Mouse (Mus musculus) liver, embryonic 16.5 days (tissue): ENCODE results near the gene Whrn. TPM values are rescaled to one million over a fixed set of nuclear protein-coding genes. Genes with fewer than 3 reads are reported as not detected.
A peak's percentile ranks its signal among the peaks of the same experiment; 100 is the strongest.

Source experiments
- ATAC-seq: fragments of 200-750 bp; cut with Nextera tagmentation; 2 replicates; pipeline ENCODE4 v1.8.0; 2017; ENCODE audit warnings: low read depth, mild to moderate bottlenecking, moderate number of reproducible peaks, moderate library complexity
- H3K27ac ChIP-seq: fragments of 300-500 bp; sonication (generic); 2 replicates; pipeline ENCODE4 v1.5.1; 2014; ENCODE audit warnings: mild to moderate bottlenecking, low read length
- H3K27me3 ChIP-seq: fragments of 300-500 bp; sonication (generic); 2 replicates; pipeline ENCODE4 v1.6.1; 2014; ENCODE audit warnings: low read depth, low read length, mixed read lengths; ENCODE audit not compliant: control insufficient read depth, insufficient read depth
- H3K36me3 ChIP-seq: fragments of 300-500 bp; sonication (generic); 2 replicates; pipeline ENCODE4 v1.6.1; 2014; ENCODE audit warnings: mild to moderate bottlenecking; ENCODE audit not compliant: control insufficient read depth, insufficient read depth
- H3K4me1 ChIP-seq: fragments of 300-500 bp; sonication (generic); 2 replicates; pipeline ENCODE4 v1.6.1; 2014; ENCODE audit warnings: low read depth, low read length, mixed read lengths; ENCODE audit not compliant: control insufficient read depth
- H3K4me2 ChIP-seq: fragments of 300-500 bp; sonication (generic); 2 replicates; pipeline ENCODE4 v1.6.1; 2014; ENCODE audit warnings: low read depth, low read length, mixed read lengths
- H3K4me3 ChIP-seq: fragments of 300-500 bp; sonication (generic); 2 replicates; pipeline ENCODE4 v1.5.1; 2014; ENCODE audit warnings: low read depth, mild to moderate bottlenecking, low read length
- H3K9ac ChIP-seq: fragments of 300-500 bp; sonication (generic); 2 replicates; pipeline ENCODE4 v1.6.1; 2014; ENCODE audit warnings: low read depth, low read length
- H3K9me3 ChIP-seq: fragments of 300-500 bp; sonication (generic); replicated peaks from 2 replicates; pipeline ENCODE4 v1.6.1; 2016; ENCODE audit warnings: low read length; ENCODE audit not compliant: control insufficient read depth
- WGBS: fragments of 180-500 bp; shearing (Covaris S2); extraction: QIAGEN DNeasy Blood & Tissue Kit; methylation state at CpG from one replicate; pipeline ENCODE4 v1.1.7; 2014; ENCODE audit not compliant: insufficient replicate concordance; 5-methylcytosine and 5-hydroxymethylcytosine counted together
- polyA plus RNA-seq: library from polyadenylated mRNA; unstranded; fragments of >200 nt; fragmentation: Nextera tagmentation; extraction: Ambion mirVana; gene quantifications from 2 replicates; pipeline ENCODE4 v1.2.1, GENCODE M21; 2015

The Whrn gene
- polyA plus RNA-seq, 1 experiment from 2014 or later, result 0.19 TPM

- no peak overlapping the region for H3K4me2 ChIP-seq
- no peak overlapping the region for H3K27ac ChIP-seq
- no peaks in the 10 kb centered on the region for H3K27me3 ChIP-seq
- H3K9ac ChIP-seq, result no peak overlapping the region
- H3K4me1 ChIP-seq, result peaks cover 32% of the 10 kb centered on the region
- H3K36me3 ChIP-seq, result no peaks in the 10 kb centered on the region
- H3K4me3 ChIP-seq, result no peak overlapping the region
- WGBS, result 60% methylated on average over 11 of the region's 11 CpGs
- ATAC-seq, result peak; percentile 31
- H3K9me3 ChIP-seq, result no peaks in the 10 kb centered on the region
Measured at GRCm38 (mm10) chr4:63389887-63390528, 105.8 kb downstream of the Whrn start.

GRCm38 (mm10) chr4:63389121-63389886, 106.5 kb downstream of the Whrn start:
- ATAC-seq, result 0 out of 2 replicates have a peak, but pooled peaks have one; percentile 7
- Histone ChIP-seq H3K9ac (no peak overlapping the region), H3K27ac (no peak overlapping the region), H3K36me3 (no peaks in the 10 kb centered on the region), H3K4me3 (no peak overlapping the region), H3K4me1 (peaks cover 35% of the 10 kb centered on the region), H3K4me2 (no peak overlapping the region), H3K9me3 (no peaks in the 10 kb centered on the region), H3K27me3 (no peaks in the 10 kb centered on the region)
- WGBS, result 38% methylated on average over 8 of the region's 8 CpGs

GRCm38 (mm10) chr4:63388029-63388428, 107.8 kb downstream of the Whrn start:
- no peak for ATAC-seq
- Histone ChIP-seq H3K4me3 (no peak overlapping the region), H3K4me2 (no peak overlapping the region), H3K27ac (no peak overlapping the region), H3K4me1 (peaks cover 48% of the 10 kb centered on the region), H3K9ac (no peak overlapping the region), H3K9me3 (no peaks in the 10 kb centered on the region), H3K27me3 (no peaks in the 10 kb centered on the region), H3K36me3 (no peaks in the 10 kb centered on the region)
- 84% methylated on average over 6 of the region's 6 CpGs for WGBS

DNA sequence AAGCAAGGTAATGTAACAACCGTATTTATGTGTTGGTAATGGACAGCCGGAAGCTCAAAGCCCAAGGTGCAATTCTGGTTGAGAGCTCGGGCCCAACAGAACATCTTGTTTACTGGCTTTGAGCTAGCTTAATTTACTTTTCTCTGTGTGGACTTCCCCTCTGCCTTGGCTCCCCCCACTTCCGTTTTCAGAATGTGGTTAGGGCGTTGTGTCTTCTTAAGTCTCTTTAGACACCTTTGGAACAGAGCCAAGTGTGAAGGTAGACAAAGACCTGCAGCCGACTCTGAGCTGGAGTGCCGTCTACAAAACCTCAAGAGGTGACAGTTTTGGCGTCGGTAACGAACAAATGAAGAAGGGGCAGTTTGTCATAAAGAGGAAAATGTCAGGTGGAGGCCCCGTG, 110.0 kb downstream of the Whrn start:
- H3K27me3 ChIP-seq, result no peaks in the 10 kb centered on the region
- 35% methylated on average over 11 of the region's 11 CpGs for WGBS
- peak overlapping the region; percentile 56 for H3K27ac ChIP-seq
- H3K4me1 ChIP-seq, result peaks cover 56% of the 10 kb centered on the region
- H3K4me3 ChIP-seq, result no peak overlapping the region
- no peak for ATAC-seq
- no peak overlapping the region for H3K4me2 ChIP-seq
- peak overlapping the region; percentile 34; the same call in 1 of the 2 replicates for H3K9ac ChIP-seq
- 0 out of 2 replicates have a peak, but pooled peaks cover 2% of the 10 kb centered on the region for H3K36me3 ChIP-seq
- no peaks in the 10 kb centered on the region for H3K9me3 ChIP-seq

DNA sequence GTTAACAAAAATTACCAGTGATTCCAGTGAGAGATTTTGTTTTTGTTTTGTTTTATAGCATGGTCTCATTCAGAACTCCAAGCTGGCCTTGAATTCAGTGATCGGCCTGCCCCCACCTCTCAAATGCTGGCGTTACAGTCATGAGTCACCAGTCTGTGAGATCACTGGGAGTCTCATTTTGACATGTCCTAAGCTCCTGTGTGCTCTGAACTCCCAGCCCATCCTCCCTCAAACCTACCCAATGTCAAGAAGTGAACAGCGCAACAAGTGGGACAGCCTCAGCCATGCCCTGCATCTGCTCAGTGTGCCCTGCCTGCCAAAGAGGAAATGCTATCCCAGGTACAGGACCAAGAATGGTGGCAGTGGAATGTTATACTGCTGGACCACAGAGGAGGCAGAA, 110.5 kb downstream of the Whrn start:
- Histone ChIP-seq H3K4me1 (peaks cover 51% of the 10 kb centered on the region), H3K27me3 (no peaks in the 10 kb centered on the region), H3K9ac (no peak overlapping the region), H3K4me3 (no peak overlapping the region), H3K4me2 (no peak overlapping the region), H3K9me3 (no peaks in the 10 kb centered on the region), H3K27ac (no peak overlapping the region), H3K36me3 (0 out of 2 replicates have a peak, but pooled peaks cover 4% of the 10 kb centered on the region)
- ATAC-seq, result no peak
- 67% methylated on average over 3 of the region's 3 CpGs for WGBS

DNA sequence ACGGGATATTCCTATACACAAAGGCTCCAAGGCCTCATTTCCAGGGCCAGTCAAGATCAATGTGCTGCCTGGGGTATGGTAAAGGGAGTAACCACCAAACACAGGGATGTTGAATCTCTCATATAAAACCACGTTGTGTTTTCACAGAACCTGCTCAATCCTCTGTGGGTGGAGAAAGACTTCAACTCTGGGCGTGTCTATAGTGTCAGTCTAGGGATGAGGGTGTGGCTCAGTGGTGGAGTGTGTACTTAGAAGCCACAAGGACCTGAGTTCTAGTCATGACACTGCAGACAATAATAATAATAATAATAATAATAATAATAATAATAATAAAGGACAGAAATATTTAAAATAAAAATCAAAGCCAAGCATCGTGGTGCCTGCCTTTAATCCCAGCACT, 111.5 kb downstream of the Whrn start:
- no peaks in the 10 kb centered on the region for H3K27me3 ChIP-seq
- H3K4me3 ChIP-seq, result no peak overlapping the region
- H3K9me3 ChIP-seq, result no peaks in the 10 kb centered on the region
- no peak overlapping the region for H3K4me2 ChIP-seq
- peak; percentile 47; the same call in 1 of the 2 replicates for ATAC-seq
- peaks cover 41% of the 10 kb centered on the region for H3K4me1 ChIP-seq
- peaks cover 8% of the 10 kb centered on the region; the same call in 1 of the 2 replicates for H3K36me3 ChIP-seq
- WGBS, result 70% methylated on average over 4 of the region's 4 CpGs
- peak overlapping the region; percentile 85 for H3K27ac ChIP-seq
- H3K9ac ChIP-seq, result peak overlapping the region; percentile 33; the same call in 1 of the 2 replicates

- 54% methylated on average over 12 of the region's 12 CpGs for WGBS
- H3K4me3 ChIP-seq, result no peak overlapping the region
- peak overlapping the region; percentile 85 for H3K27ac ChIP-seq
- H3K4me2 ChIP-seq, result no peak overlapping the region
- peak overlapping the region; percentile 33; the same call in 1 of the 2 replicates for H3K9ac ChIP-seq
- H3K9me3 ChIP-seq, result no peaks in the 10 kb centered on the region
- H3K4me1 ChIP-seq, result peaks cover 35% of the 10 kb centered on the region
- ATAC-seq, result peak; percentile 38
- no peaks in the 10 kb centered on the region for H3K27me3 ChIP-seq
- H3K36me3 ChIP-seq, result peaks cover 13% of the 10 kb centered on the region; the same call in 1 of the 2 replicates
Measured at GRCm38 (mm10) chr4:63383474-63383873, 112.3 kb downstream of the Whrn start.

- WGBS, result 28% methylated on average over 4 of the region's 4 CpGs
- Histone ChIP-seq H3K27me3 (no peaks in the 10 kb centered on the region), H3K4me3 (peak overlapping the region; percentile 8; the same call in 1 of the 2 replicates), H3K4me1 (peaks cover 35% of the 10 kb centered on the region), H3K27ac (peak overlapping the region; percentile 85), H3K9ac (peak overlapping the region; percentile 52), H3K9me3 (no peaks in the 10 kb centered on the region), H3K36me3 (peaks cover 13% of the 10 kb centered on the region; the same call in 1 of the 2 replicates), H3K4me2 (peak overlapping the region; percentile 48)
- ATAC-seq, result peak; percentile 82
Measured at GRCm38 (mm10) chr4:63382676-63383369, 113.0 kb downstream of the Whrn start.
